Mouse (Mus musculus): ENCODE results near the gene Alyref. TPM values are rescaled to one million over a fixed set of nuclear protein-coding genes. Genes with fewer than 3 reads are reported as not detected.

Gene Alyref
- polyA plus RNA-seq, 1 experiment from 2014 or later: 277 TPM

- Histone ChIP-seq H3K4me2 (peak overlapping the region; percentile 94), H3K27ac (replicated peaks) (peak overlapping the region; percentile 99), H3K9me3 (replicated peaks) (no peaks in the 10 kb centered on the region), H3K27me3 (no peaks in the 10 kb centered on the region), H3K4me1 (replicated peaks) (peaks cover 70% of the 10 kb centered on the region), H3K9ac (peak overlapping the region; percentile 98), H3K36me3 (replicated peaks) (peaks cover 21% of the 10 kb centered on the region), H3K4me3 (replicated peaks) (peak overlapping the region; percentile 87)
- 36% methylated on average over 4 of the region's 4 CpGs for WGBS (ENCODE audit: insufficient replicate concordance)
- peak; percentile 23 for ATAC-seq (ENCODE audit: insufficient read depth)
Measured at GRCm38 (mm10) chr11:120631726-120632448, 33.7 kb upstream of the Alyref start.

GRCm38 (mm10) chr11:120630881-120631725, 32.9 kb upstream of the Alyref start:
- Histone ChIP-seq H3K4me3 (replicated peaks) (peak overlapping the region; percentile 87), H3K36me3 (replicated peaks) (peaks cover 24% of the 10 kb centered on the region), H3K27ac (replicated peaks) (peak overlapping the region; percentile 99), H3K27me3 (no peaks in the 10 kb centered on the region), H3K4me1 (replicated peaks) (peaks cover 78% of the 10 kb centered on the region), H3K9ac (peak overlapping the region; percentile 98), H3K9me3 (replicated peaks) (no peaks in the 10 kb centered on the region), H3K4me2 (peak overlapping the region; percentile 94)
- no peak for ATAC-seq (ENCODE audit: insufficient read depth)
- WGBS (ENCODE audit: insufficient replicate concordance): 12% methylated on average over 7 of the region's 7 CpGs

DNA sequence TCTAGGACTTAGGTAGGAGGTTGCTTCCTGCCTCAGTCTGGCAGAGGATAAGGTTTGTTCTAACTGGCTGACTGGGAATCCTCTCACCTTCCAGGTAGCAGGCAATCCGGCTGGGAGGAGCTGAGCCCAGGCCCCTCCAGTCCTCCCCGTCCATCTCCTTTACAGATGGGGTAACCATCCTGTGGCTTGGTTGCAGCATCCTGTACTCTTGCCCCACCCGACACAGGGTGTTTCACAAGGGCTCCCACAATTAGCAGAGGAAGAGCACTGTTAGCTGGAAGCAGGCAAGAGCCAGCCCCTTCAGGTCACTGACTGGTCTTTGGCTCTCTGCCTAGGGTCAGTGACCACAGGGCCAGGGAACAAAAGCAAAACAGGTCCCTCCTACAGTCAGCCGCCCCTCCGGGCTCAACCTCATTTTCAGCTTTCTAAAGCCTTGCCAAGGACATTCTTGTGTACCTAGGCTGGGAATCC, 32.3 kb upstream of the Alyref start:
- Histone ChIP-seq H3K36me3 (replicated peaks) (peaks cover 24% of the 10 kb centered on the region), H3K9me3 (replicated peaks) (no peaks in the 10 kb centered on the region), H3K9ac (peak overlapping the region; percentile 98), H3K4me2 (peak overlapping the region; percentile 94), H3K4me3 (replicated peaks) (peak overlapping the region; percentile 87), H3K27ac (replicated peaks) (peak overlapping the region; percentile 99), H3K4me1 (replicated peaks) (peaks cover 85% of the 10 kb centered on the region), H3K27me3 (no peaks in the 10 kb centered on the region)
- WGBS (ENCODE audit: insufficient replicate concordance): 19% methylated on average over 5 of the region's 5 CpGs
- peak; percentile 33 for ATAC-seq (ENCODE audit: insufficient read depth)

DNA sequence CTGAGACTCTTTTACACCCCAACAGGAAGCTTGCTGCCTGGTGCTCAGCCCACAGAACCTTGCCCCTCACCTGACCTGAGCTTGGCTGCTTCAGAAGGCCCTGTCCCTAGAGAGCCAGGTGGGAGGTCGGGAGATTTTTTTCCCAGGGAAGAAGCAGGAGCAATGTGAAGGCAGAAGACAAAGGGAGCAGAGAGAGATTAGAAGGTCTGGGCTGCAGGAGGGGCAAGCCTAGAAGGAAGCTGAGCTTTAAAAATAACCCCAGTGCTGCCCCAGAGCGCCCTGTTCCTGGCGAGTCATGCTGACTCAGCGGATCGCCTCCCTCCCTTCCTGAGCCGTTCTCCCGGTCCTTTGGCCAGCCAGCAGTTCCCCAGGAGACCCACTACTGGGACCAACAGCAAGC, 31.7 kb upstream of the Alyref start:
- peaks cover 24% of the 10 kb centered on the region for H3K36me3 ChIP-seq (replicated peaks)
- 3% methylated on average over 7 of the region's 7 CpGs for WGBS (ENCODE audit: insufficient replicate concordance)

GRCm38 (mm10) chr11:120629341-120629730, 31.2 kb upstream of the Alyref start:
- peaks cover 84% of the 10 kb centered on the region for H3K4me1 ChIP-seq (replicated peaks)
- H3K27me3 ChIP-seq: no peaks in the 10 kb centered on the region
- H3K4me3 ChIP-seq (replicated peaks): peak overlapping the region; percentile 87
- no peaks in the 10 kb centered on the region for H3K9me3 ChIP-seq (replicated peaks)
- H3K36me3 ChIP-seq (replicated peaks): peaks cover 24% of the 10 kb centered on the region
- 24% methylated on average over 23 of the region's 23 CpGs for WGBS (ENCODE audit: insufficient replicate concordance)
- no peak for ATAC-seq (ENCODE audit: insufficient read depth)
- H3K9ac ChIP-seq: peak overlapping the region; percentile 98
- H3K4me2 ChIP-seq: peak overlapping the region; percentile 94
- H3K27ac ChIP-seq (replicated peaks): peak overlapping the region; percentile 99

More for the DNA sequence above, 31.7 kb upstream of the Alyref start:
- ATAC-seq (ENCODE audit: insufficient read depth): peak; percentile 57
- Histone ChIP-seq H3K27me3 (no peaks in the 10 kb centered on the region), H3K27ac (replicated peaks) (peak overlapping the region; percentile 99), H3K9ac (peak overlapping the region; percentile 98), H3K4me2 (peak overlapping the region; percentile 94), H3K4me3 (replicated peaks) (peak overlapping the region; percentile 87), H3K9me3 (replicated peaks) (no peaks in the 10 kb centered on the region), H3K4me1 (replicated peaks) (peaks cover 89% of the 10 kb centered on the region)

- H3K27ac ChIP-seq (replicated peaks): peak overlapping the region; percentile 99
- H3K36me3 ChIP-seq (replicated peaks): peaks cover 24% of the 10 kb centered on the region
- no peaks in the 10 kb centered on the region for H3K9me3 ChIP-seq (replicated peaks)
- peaks cover 84% of the 10 kb centered on the region for H3K4me1 ChIP-seq (replicated peaks)
- H3K27me3 ChIP-seq: no peaks in the 10 kb centered on the region
- peak overlapping the region; percentile 98 for H3K9ac ChIP-seq
- H3K4me2 ChIP-seq: peak overlapping the region; percentile 94
- peak overlapping the region; percentile 87 for H3K4me3 ChIP-seq (replicated peaks)
- WGBS (ENCODE audit: insufficient replicate concordance): 80% methylated on average over 23 of the region's 23 CpGs
- ATAC-seq (ENCODE audit: insufficient read depth): no peak
Measured at GRCm38 (mm10) chr11:120628601-120629340, 30.6 kb upstream of the Alyref start.

DNA sequence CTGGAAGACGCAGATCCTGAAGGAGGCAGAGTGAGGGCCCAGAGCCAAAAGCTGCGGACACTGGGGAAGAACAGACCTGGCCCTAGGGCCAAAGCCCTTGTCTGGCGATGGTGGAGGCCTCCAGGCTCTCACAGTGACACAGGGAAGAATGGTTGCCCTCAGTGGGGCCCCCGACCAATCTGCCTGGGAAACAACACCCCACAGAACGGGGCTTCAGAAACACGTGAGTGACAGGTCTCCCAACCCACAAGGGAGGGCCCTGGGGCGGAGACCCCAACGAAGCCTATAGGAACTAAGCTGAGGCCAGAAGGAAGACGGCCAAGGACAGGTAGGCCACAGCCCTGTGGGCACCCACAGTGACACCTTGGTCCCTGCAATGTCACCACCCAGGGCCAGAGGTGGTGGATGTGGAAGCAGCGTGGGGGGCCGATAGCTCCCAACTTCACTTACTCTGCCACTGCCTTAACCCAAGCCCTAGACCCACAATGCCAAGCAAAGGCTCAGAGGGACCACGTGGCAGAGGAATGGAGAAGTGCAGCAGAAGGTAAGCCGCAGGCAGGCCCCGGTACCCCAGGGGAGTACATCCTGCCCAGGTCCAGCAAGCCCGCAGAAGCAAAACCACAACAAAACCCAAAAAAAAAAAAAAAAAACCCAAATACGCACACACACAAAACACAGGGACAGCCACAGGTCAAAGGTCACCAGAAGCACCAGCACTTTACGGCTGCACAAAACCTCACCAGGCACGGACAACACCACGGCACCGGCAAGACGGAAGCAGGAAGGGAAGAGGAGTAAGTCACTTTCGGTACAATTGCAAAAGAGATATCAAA, 29.5 kb upstream of the Alyref start:
- H3K36me3 ChIP-seq (replicated peaks): peaks cover 35% of the 10 kb centered on the region
- WGBS (ENCODE audit: insufficient replicate concordance): 33% methylated on average over 22 of the region's 22 CpGs
- peak overlapping the region; percentile 28 for H3K9ac ChIP-seq
- peak overlapping the region; percentile 27 for H3K4me3 ChIP-seq (replicated peaks)
- H3K4me1 ChIP-seq (replicated peaks): peaks cover 92% of the 10 kb centered on the region
- ATAC-seq (ENCODE audit: insufficient read depth): no peak
- peak overlapping the region; percentile 96 for H3K27ac ChIP-seq (replicated peaks)
- peak overlapping the region; percentile 45 for H3K4me2 ChIP-seq
- no peaks in the 10 kb centered on the region for H3K27me3 ChIP-seq
- no peaks in the 10 kb centered on the region for H3K9me3 ChIP-seq (replicated peaks)

- H3K4me3 ChIP-seq (replicated peaks): no peak overlapping the region
- peak overlapping the region; percentile 45 for H3K4me2 ChIP-seq
- H3K36me3 ChIP-seq (replicated peaks): peaks cover 42% of the 10 kb centered on the region
- H3K9me3 ChIP-seq (replicated peaks): no peaks in the 10 kb centered on the region
- ATAC-seq (ENCODE audit: insufficient read depth): no peak
- 76% methylated on average over 11 of the region's 11 CpGs for WGBS (ENCODE audit: insufficient replicate concordance)
- H3K4me1 ChIP-seq (replicated peaks): peaks cover 90% of the 10 kb centered on the region
- H3K27me3 ChIP-seq: no peaks in the 10 kb centered on the region
- peak overlapping the region; percentile 96 for H3K27ac ChIP-seq (replicated peaks)
- 0 out of 2 replicates have a peak overlapping the region, but pooled peaks have one; percentile 28 for H3K9ac ChIP-seq
Measured at GRCm38 (mm10) chr11:120626785-120627467, 28.8 kb upstream of the Alyref start.

- peaks cover 59% of the 10 kb centered on the region for H3K36me3 ChIP-seq (replicated peaks)
- ATAC-seq (ENCODE audit: insufficient read depth): no peak
- peak within 1 kb of the TSS; percentile 93 for H3K9ac ChIP-seq
- H3K27ac ChIP-seq (replicated peaks): peak within 1 kb of the TSS; percentile 96
- peaks cover 73% of the 10 kb centered on the region for H3K4me1 ChIP-seq (replicated peaks)
- H3K4me2 ChIP-seq: peak within 1 kb of the TSS; percentile 90
- no peaks in the 10 kb centered on the region for H3K27me3 ChIP-seq
- no peaks in the 10 kb centered on the region for H3K9me3 ChIP-seq (replicated peaks)
- H3K4me3 ChIP-seq (replicated peaks): peak within 1 kb of the TSS; percentile 93
- 12% methylated on average over 5 of the region's 5 CpGs for whole genome bisulfite sequencing (ENCODE audit: insufficient replicate concordance)
Measured at GRCm38 (mm10) chr11:120625152-120625775, 27.1 kb upstream of the Alyref start, which contains the start of gene Sirt7. Gene Sirt7 (minus strand): TSS chr11:120625240.
